Mouse (Mus musculus) kidney, embryonic 14.5 days (tissue): ENCODE data around the gene Zfp652. TPM values are rescaled to one million over a fixed set of nuclear protein-coding genes. Genes with fewer than 3 reads are reported as not detected.
A peak's percentile ranks its signal among the peaks of the same experiment; 100 is the strongest.

Experiments
- ATAC-seq: fragments of 200-750 bp; cut with Nextera tagmentation; 2 replicates; pipeline ENCODE4 v1.8.0; 2017; ENCODE audit warnings: moderate number of reproducible peaks, mild to moderate bottlenecking, moderate TSS enrichment, moderate library complexity; ENCODE audit not compliant: low FRiP score, low TSS enrichment
- H3K27ac ChIP-seq: fragments of 300-500 bp; sonication (generic); 2 replicates; pipeline ENCODE4 v1.5.1; 2014; ENCODE audit warnings: low read depth, mild to moderate bottlenecking, low read length, moderate library complexity, mixed read lengths
- H3K27me3 ChIP-seq: fragments of 300-500 bp; sonication (generic); 2 replicates; pipeline ENCODE4 v1.6.1; 2014; ENCODE audit warnings: mild to moderate bottlenecking, low read length; ENCODE audit not compliant: control insufficient read depth, insufficient read depth
- H3K36me3 ChIP-seq: fragments of 300-500 bp; sonication (generic); 2 replicates; pipeline ENCODE4 v1.6.1; 2014; ENCODE audit warnings: low read length, mixed read lengths; ENCODE audit not compliant: control insufficient read depth, insufficient read depth
- H3K4me1 ChIP-seq: fragments of 300-500 bp; sonication (generic); 2 replicates; pipeline ENCODE4 v1.6.1; 2014; ENCODE audit warnings: low read length, mixed read lengths; ENCODE audit not compliant: control insufficient read depth, insufficient read depth
- H3K4me2 ChIP-seq: fragments of 300-500 bp; sonication (generic); replicated peaks from 2 replicates; pipeline ENCODE4 v1.6.1; 2014; ENCODE audit warnings: low read depth, mild to moderate bottlenecking, low read length
- H3K4me3 ChIP-seq: fragments of 300-500 bp; sonication (generic); 2 replicates; pipeline ENCODE4 v1.5.1; 2014; ENCODE audit warnings: mild to moderate bottlenecking, low read length
- H3K9ac ChIP-seq: fragments of 300-500 bp; sonication (generic); 2 replicates; pipeline ENCODE4 v1.6.1; 2014; ENCODE audit warnings: low read depth, mild to moderate bottlenecking, low read length, moderate library complexity
- H3K9me3 ChIP-seq: fragments of 300-500 bp; sonication (generic); 2 replicates; pipeline ENCODE4 v1.6.1; 2016; ENCODE audit warnings: low read length; ENCODE audit not compliant: control insufficient read depth
- WGBS: fragments of 180-500 bp; shearing (Covaris S2); extraction: QIAGEN DNeasy Blood & Tissue Kit; methylation state at CpG from one replicate; pipeline ENCODE4 v1.1.7; 2014; 5-methylcytosine and 5-hydroxymethylcytosine counted together
- polyA plus RNA-seq: library from polyadenylated mRNA; unstranded; fragments of >200 nt; fragmentation: Nextera tagmentation; extraction: Ambion mirVana; gene quantifications from 2 replicates; pipeline ENCODE4 v1.2.1, GENCODE M21; 2014

The Zfp652 gene
- polyA plus RNA-seq, 1 experiment from 2014 or later, result 13.5 TPM

DNA sequence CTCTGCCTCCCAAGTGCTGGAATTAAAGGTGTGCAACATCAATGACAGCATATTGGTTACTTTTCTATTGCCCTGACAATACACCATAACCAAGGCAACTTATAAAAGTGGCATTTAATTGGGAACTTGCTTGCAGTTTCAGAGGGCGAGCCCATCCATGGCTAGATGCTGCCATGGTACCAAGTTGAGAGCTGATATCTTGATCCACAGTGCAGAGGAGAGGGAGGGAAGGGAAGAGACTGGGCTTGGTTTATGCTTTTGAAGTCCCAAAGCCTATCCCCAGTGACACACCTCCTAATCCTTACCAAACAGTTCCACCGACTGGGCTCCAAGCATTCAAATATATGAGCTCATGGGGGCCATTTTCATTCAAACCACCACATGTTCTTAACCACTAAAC is 101.6 kb downstream of the Zfp652 start:
- WGBS, result 78% methylated on average over 2 of the region's 2 CpGs
- no peak for ATAC-seq
- no peaks in the 10 kb centered on the region for H3K4me1 ChIP-seq

DNA sequence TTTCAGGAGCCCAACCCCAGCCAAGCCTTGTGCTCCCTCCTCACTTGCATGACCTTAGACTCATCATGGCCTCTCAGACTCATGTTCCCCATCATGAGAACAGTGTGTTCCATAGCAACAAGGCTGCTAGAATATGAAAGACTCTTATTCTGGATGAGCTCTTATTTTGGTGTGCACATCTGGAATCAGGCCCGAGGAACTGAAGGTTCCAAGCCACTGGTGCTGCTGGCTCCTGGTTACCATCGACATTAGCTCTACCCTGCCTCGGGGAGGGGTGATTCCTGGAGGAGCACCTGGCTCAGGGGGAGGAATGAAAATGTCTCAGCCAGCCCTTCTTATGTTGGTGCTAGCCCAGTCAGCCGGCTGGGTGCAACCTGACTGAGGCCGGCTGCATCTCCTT is 102.4 kb downstream of the Zfp652 start:
- Histone ChIP-seq H3K27me3 (no peaks in the 10 kb centered on the region), H3K36me3 (no peaks in the 10 kb centered on the region), H3K9me3 (no peaks in the 10 kb centered on the region; the same call in 1 of the 2 replicates), H3K4me2 (no peak overlapping the region), H3K9ac (no peak overlapping the region), H3K4me1 (no peaks in the 10 kb centered on the region), H3K4me3 (no peak overlapping the region), H3K27ac (no peak overlapping the region)
- 60% methylated on average over 5 of the region's 5 CpGs for WGBS
- no peak for ATAC-seq

More for the DNA sequence above, 101.6 kb downstream of the Zfp652 start:
- H3K27me3 ChIP-seq, result no peaks in the 10 kb centered on the region
- no peaks in the 10 kb centered on the region for H3K36me3 ChIP-seq
- no peak overlapping the region for H3K4me3 ChIP-seq
- H3K9ac ChIP-seq, result no peak overlapping the region
- no peaks in the 10 kb centered on the region; the same call in 1 of the 2 replicates for H3K9me3 ChIP-seq
- no peak overlapping the region for H3K27ac ChIP-seq
- no peak overlapping the region for H3K4me2 ChIP-seq

DNA sequence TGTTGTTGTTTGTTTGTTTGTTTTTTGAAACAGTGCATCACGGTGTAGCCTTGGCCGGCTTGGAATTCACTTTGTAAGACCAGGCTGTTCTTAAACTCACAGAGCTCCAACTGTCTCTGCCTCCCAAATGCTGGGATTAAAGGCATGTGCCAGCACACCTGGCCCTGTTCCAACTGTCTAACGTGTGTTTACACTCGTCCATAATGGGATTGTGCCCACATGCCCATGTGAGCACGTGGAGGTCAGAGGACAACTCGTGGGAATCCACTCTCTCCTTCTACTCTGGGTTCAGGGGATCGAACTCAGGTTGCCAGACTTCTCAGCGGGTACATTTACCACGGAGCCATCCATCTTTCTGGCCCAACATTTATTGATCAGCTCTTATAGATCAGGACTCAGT is 102.9 kb downstream of the Zfp652 start:
- 77% methylated on average over 9 of the region's 9 CpGs for WGBS
- no peaks in the 10 kb centered on the region for H3K27me3 ChIP-seq
- no peak overlapping the region for H3K4me3 ChIP-seq
- no peak overlapping the region for H3K4me2 ChIP-seq
- no peak overlapping the region for H3K9ac ChIP-seq
- H3K4me1 ChIP-seq, result no peaks in the 10 kb centered on the region
- H3K36me3 ChIP-seq, result no peaks in the 10 kb centered on the region
- H3K27ac ChIP-seq, result no peak overlapping the region
- ATAC-seq, result no peak
- no peaks in the 10 kb centered on the region; the same call in 1 of the 2 replicates for H3K9me3 ChIP-seq

DNA sequence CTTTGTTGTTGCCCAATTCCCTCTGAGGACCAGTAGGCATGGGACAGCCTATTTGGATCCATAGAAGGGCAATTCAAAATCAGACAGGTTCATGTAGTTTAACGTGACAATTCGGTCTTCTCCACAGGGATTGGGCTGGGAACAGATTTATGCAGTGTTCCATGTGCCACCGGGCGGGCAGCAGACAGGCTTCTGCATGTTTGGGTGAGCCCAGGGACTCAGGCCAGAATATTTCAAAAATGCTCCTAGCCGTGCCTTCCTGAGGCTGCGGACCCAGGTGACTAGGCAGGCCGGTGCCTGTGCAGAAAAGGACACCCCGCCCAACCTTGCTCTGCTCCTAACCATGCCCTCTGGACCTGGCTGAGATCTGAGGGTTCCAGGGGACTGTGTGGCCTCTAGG is 106.7 kb downstream of the Zfp652 start:
- Histone ChIP-seq H3K4me2 (no peak overlapping the region), H3K27me3 (no peaks in the 10 kb centered on the region), H3K27ac (no peak overlapping the region), H3K9me3 (no peaks in the 10 kb centered on the region; the same call in 1 of the 2 replicates), H3K4me3 (no peak overlapping the region), H3K36me3 (no peaks in the 10 kb centered on the region), H3K4me1 (no peaks in the 10 kb centered on the region), H3K9ac (no peak overlapping the region)
- WGBS, result 86% methylated on average over 8 of the region's 8 CpGs
- no peak for ATAC-seq

DNA sequence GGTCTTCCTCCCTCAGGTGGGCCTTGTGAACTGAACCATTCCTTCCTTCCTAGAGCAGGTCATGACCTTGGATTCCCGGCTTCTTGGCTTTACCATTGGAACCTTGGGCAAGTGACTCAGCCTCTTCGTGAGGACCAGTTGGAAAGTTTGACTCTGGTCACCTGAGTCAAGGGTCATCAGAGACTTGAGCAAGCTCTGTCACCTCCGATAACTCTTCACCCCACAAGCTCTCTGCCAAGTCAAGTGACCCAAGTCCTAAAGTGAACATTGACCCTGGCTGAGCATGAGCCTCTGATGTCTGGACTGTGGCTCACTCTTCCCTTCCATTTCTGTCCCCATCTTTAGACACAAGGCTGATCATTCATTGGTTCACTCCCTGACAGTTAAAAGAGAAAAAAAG is 109.0 kb downstream of the Zfp652 start:
- Histone ChIP-seq H3K4me2 (no peak overlapping the region), H3K4me3 (no peak overlapping the region), H3K36me3 (no peaks in the 10 kb centered on the region), H3K9ac (no peak overlapping the region), H3K27ac (no peak overlapping the region), H3K4me1 (peaks cover 5% of the 10 kb centered on the region; the same call in 1 of the 2 replicates), H3K27me3 (peaks cover 12% of the 10 kb centered on the region), H3K9me3 (no peaks in the 10 kb centered on the region)
- 74% methylated on average over 3 of the region's 3 CpGs for WGBS
- no peak for ATAC-seq

DNA sequence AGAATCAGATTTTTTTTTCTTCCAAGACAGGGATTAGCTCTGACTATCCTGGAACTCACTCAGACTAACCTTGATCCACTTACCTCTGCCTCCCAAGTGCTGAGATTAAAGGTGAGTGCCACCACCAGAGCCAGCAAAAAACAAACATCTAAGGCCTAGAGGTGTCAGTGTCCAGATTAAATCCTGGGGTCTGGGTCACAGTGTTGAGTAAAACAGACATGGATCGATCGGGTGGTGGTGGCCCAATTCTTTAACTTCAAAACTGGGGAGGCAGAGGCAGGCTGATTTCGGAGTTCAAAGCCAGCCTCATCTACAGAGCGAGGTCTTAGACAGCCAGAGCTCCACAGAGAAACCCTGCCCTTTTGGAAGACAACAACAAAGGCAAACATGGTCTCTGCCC is 110.0 kb downstream of the Zfp652 start:
- H3K9ac ChIP-seq, result no peak overlapping the region
- H3K27ac ChIP-seq, result no peak overlapping the region
- no peak overlapping the region for H3K4me3 ChIP-seq
- no peak overlapping the region for H3K4me2 ChIP-seq
- H3K9me3 ChIP-seq, result no peaks in the 10 kb centered on the region
- no peak for ATAC-seq
- H3K4me1 ChIP-seq, result peaks cover 5% of the 10 kb centered on the region; the same call in 1 of the 2 replicates
- H3K27me3 ChIP-seq, result peaks cover 19% of the 10 kb centered on the region
- 93% methylated on average over 4 of the region's 4 CpGs for WGBS
- no peaks in the 10 kb centered on the region for H3K36me3 ChIP-seq

DNA sequence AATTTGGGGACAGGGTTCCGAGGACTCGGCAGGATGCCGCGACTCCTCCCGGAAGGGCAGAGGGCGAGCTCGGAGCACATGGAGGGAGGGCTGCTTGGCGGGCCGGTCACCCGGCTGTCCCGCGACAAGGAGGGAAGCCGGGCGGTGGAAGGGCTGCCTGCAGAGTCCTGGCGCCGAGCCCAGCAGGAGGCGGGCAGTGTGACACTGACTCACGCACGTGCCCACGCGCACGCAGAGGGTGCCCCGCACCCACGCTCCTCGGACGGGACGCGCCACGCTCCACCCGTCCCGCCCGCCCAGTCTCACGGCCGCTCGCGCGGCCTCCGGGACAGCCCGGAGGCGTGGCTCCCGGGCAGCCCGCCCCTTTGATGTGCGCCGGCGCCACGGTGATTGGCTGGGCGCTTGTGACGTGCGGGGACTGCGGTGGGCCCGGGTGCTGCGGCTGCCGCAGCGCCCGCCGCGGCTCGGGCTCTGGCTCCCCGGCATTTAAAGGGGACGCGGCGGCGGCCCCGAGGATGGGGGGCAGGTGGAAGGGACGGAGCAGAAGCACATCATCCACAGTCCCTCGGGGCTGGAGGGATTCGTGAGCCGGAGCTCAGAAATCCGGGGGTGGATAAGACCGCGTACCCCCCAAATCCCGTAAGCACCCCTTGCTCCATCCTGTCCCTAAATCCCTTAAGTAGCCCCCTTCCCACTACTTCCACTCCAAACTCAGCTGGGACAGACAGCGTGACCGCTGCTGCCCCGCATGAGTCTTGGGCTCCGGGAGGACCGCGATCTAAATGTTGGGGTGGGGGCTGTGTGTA is 111.8 kb downstream of the Zfp652 start, which contains the start of gene Phospho1:
Gene Phospho1 (plus strand): TSS at position 429 of the 806 bp plus-strand sequence.
- no peak within 1 kb of the TSS for H3K27ac ChIP-seq
- H3K27me3 ChIP-seq, result peaks cover 35% of the 10 kb centered on the region

DNA sequence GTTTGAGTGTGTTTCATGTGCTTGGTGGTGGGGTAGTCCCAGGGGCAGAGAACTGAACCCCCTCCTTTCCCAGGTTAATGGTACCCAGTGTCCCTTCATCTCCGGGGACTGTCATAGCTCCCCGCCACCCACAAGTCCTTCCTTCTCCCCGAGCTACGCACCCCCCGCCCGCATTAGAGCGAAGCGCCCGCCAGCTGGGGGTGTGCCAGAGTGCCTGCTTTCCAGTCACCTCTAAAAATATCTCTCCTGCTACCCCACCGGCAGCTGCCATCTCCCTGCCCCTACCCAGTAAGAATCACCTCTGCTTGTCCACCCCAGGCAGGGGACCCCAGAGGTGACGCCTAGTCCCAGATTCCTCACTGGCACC is 112.4 kb downstream of the Zfp652 start:
- H3K9ac ChIP-seq, result peak overlapping the region; percentile 68
- peak overlapping the region; percentile 97 for H3K4me2 ChIP-seq
- peak overlapping the region; percentile 56 for H3K4me3 ChIP-seq
- H3K36me3 ChIP-seq, result no peaks in the 10 kb centered on the region
- H3K27ac ChIP-seq, result no peak overlapping the region
- WGBS, result under 1% methylated on average over 11 of the region's 11 CpGs
- H3K27me3 ChIP-seq, result peaks cover 41% of the 10 kb centered on the region
- ATAC-seq, result peak; percentile 37
- H3K4me1 ChIP-seq, result peaks cover 5% of the 10 kb centered on the region; the same call in 1 of the 2 replicates
- no peaks in the 10 kb centered on the region for H3K9me3 ChIP-seq

More for the DNA sequence above, 111.8 kb downstream of the Zfp652 start, which contains the start of gene Phospho1:
- Histone ChIP-seq H3K4me3 (peak within 1 kb of the TSS; percentile 56), H3K4me1 (peaks cover 5% of the 10 kb centered on the region; the same call in 1 of the 2 replicates), H3K36me3 (no peaks in the 10 kb centered on the region), H3K4me2 (peak within 1 kb of the TSS; percentile 97), H3K9ac (peak within 1 kb of the TSS; percentile 68), H3K9me3 (no peaks in the 10 kb centered on the region)
- under 1% methylated on average over 75 of the region's 78 CpGs for WGBS
- ATAC-seq, result peak; percentile 94

DNA sequence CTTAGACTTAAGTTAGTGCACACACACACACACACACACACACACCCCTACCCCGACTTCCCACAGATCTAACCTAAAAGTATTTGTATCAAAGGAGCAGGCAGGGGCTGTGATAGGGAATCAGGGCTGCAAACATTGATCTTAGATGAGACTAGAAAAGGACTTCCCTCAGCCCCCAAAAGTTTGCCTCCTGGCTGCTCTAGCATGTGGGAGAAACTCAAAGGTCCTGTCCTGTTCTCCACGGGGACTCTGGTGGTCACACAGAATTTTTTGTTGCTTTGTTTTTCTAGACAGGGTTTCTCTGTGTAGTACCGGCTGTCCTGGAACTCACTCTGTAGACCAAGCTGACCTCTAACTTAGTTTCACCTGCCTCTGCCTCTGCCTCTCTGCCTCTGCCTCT is 113.2 kb downstream of the Zfp652 start:
- ATAC-seq, result no peak
- Histone ChIP-seq H3K4me2 (no peak overlapping the region), H3K36me3 (no peaks in the 10 kb centered on the region), H3K4me1 (peaks cover 5% of the 10 kb centered on the region), H3K27me3 (peaks cover 48% of the 10 kb centered on the region), H3K9ac (no peak overlapping the region), H3K27ac (no peak overlapping the region), H3K9me3 (no peaks in the 10 kb centered on the region), H3K4me3 (0 out of 2 replicates have a peak overlapping the region, but pooled peaks have one; percentile 56)
- 48% methylated on average over 3 of the region's 3 CpGs for WGBS
